Mouse (Mus musculus) lung, postnatal 0 days (tissue): ENCODE results near the gene Pde4d.

Experiments
- CTCF ChIP-seq: IDR thresholded peaks from 2 replicates; pipeline ENCODE4 v1.5.1; 2016; ENCODE audit warnings: antibody characterized with exemption, mild to moderate bottlenecking
- EP300 ChIP-seq: IDR thresholded peaks from 2 replicates; pipeline ENCODE4 v1.6.1; 2016; ENCODE audit warnings: antibody characterized with exemption, mild to moderate bottlenecking, control low read depth

- TF ChIP-seq EP300 = no peak
- no peak for TF ChIP-seq CTCF
Measured at GRCm38 (mm10) chr13:109686116-109686876, 1236.5 kb downstream of the Pde4d start.
